Comparison of ENCODE assay signal across 16 mouse cellular contexts in genomic region chr14:72885824-72886223, GRCm38 (mm10).
"Had no signal": no experiment of that assay in that cellular context is flagged by ENCODE, and none has a peak within 500 bp of the region (broad histone marks: within the 10 kb centered on the region; RNA-seq: fewer than 3 reads in every experiment).

No protein-coding gene starts in this region.

- H3K4me1 ChIP-seq: midbrain, embryonic 10.5 days; midbrain, embryonic 12.5 days; neural tube, embryonic 12.5 days had no signal

- H3K9ac ChIP-seq: liver, embryonic 14.5 days; lung, embryonic 15.5 days; midbrain, embryonic 12.5 days; neural tube, embryonic 12.5 days had no signal

- DNase-seq: lung, adult 2 months; lung, postnatal 10 days; lung, postnatal 4 days; midbrain, embryonic 14.5 days; right cerebral cortex, postnatal 25 days; right cerebral cortex, postnatal 4 days; spleen, adult 18-20 months; thymus, adult 18-20 months; thymus, postnatal 14 days; thymus, postnatal 36 days had no signal

- H3K9me3 ChIP-seq: lung, embryonic 15.5 days; midbrain, embryonic 10.5 days; midbrain, embryonic 12.5 days; neural tube, embryonic 12.5 days had no signal

- ATAC-seq: midbrain, embryonic 16.5 days had no signal

- H3K4me2 ChIP-seq: lung, embryonic 15.5 days; midbrain, embryonic 12.5 days; neural tube, embryonic 12.5 days had no signal

- H3K27ac ChIP-seq: liver, embryonic 14.5 days; midbrain, embryonic 10.5 days; midbrain, embryonic 12.5 days; neural tube, embryonic 12.5 days had no signal

- H3K4me3 ChIP-seq: lung, embryonic 15.5 days; midbrain, embryonic 10.5 days; midbrain, embryonic 12.5 days; neural tube, embryonic 12.5 days had no signal

- H3K27me3 ChIP-seq: lung, embryonic 15.5 days; midbrain, embryonic 12.5 days; neural tube, embryonic 12.5 days had no signal

- H3K36me3 ChIP-seq: lung, embryonic 15.5 days; midbrain, embryonic 10.5 days; midbrain, embryonic 12.5 days; neural tube, embryonic 12.5 days had no signal
